Mouse (Mus musculus): ENCODE results near the gene Fxyd1. TPM values are rescaled to one million over a fixed set of nuclear protein-coding genes. Genes with fewer than 3 reads are reported as not detected.

Gene Fxyd1
- polyA plus RNA-seq, 1 experiment from 2014 or later: 1,236 TPM

- no peak overlapping the region for H3K4me2 ChIP-seq
- H3K27me3 ChIP-seq: peaks cover 17% of the 10 kb centered on the region
- no peaks in the 10 kb centered on the region for H3K9me3 ChIP-seq (replicated peaks)
- no peak overlapping the region for H3K4me3 ChIP-seq
- no peak overlapping the region for H3K9ac ChIP-seq
- H3K4me1 ChIP-seq (replicated peaks): peaks cover 17% of the 10 kb centered on the region
- no peak for ATAC-seq (replicated peaks; ENCODE audit: insufficient number of reproducible peaks, insufficient read depth, low FRiP score, low read depth)
- no peak overlapping the region for H3K27ac ChIP-seq
- WGBS: 64% methylated on average over 2 of the region's 2 CpGs
- no peaks in the 10 kb centered on the region for H3K36me3 ChIP-seq
These were observed 19.3 kb downstream of the Fxyd1 start for GRCm38 (mm10) chr7:31037675-31038074.

GRCm38 (mm10) chr7:31036917-31037316 is 20.1 kb downstream of the Fxyd1 start:
- H3K4me2 ChIP-seq: no peak overlapping the region
- 77% methylated on average over 7 of the region's 7 CpGs for WGBS
- no peak overlapping the region for H3K4me3 ChIP-seq
- no peak overlapping the region for H3K9ac ChIP-seq
- no peak for ATAC-seq (replicated peaks; ENCODE audit: insufficient number of reproducible peaks, insufficient read depth, low FRiP score, low read depth)
- H3K27me3 ChIP-seq: peaks cover 13% of the 10 kb centered on the region
- no peak overlapping the region for H3K27ac ChIP-seq
- peaks cover 9% of the 10 kb centered on the region for H3K4me1 ChIP-seq (replicated peaks)
- H3K9me3 ChIP-seq (replicated peaks): no peaks in the 10 kb centered on the region
- no peaks in the 10 kb centered on the region for H3K36me3 ChIP-seq

- Histone ChIP-seq H3K9me3 (replicated peaks) (no peaks in the 10 kb centered on the region), H3K9ac (no peak overlapping the region), H3K4me1 (replicated peaks) (no peaks in the 10 kb centered on the region; the same call in 1 of the 2 replicates), H3K4me2 (no peak overlapping the region), H3K4me3 (no peak overlapping the region), H3K36me3 (no peaks in the 10 kb centered on the region), H3K27me3 (peaks cover 4% of the 10 kb centered on the region; the same call in 1 of the 2 replicates), H3K27ac (no peak overlapping the region)
- 74% methylated on average over 11 of the region's 11 CpGs for WGBS
- ATAC-seq (replicated peaks; ENCODE audit: insufficient number of reproducible peaks, insufficient read depth, low FRiP score, low read depth): no peak
These were observed 21.7 kb downstream of the Fxyd1 start for GRCm38 (mm10) chr7:31035291-31035690.

GRCm38 (mm10) chr7:31034789-31035188 is 22.2 kb downstream of the Fxyd1 start:
- Histone ChIP-seq H3K36me3 (no peaks in the 10 kb centered on the region), H3K9ac (no peak overlapping the region), H3K27ac (no peak overlapping the region), H3K9me3 (replicated peaks) (no peaks in the 10 kb centered on the region), H3K27me3 (no peaks in the 10 kb centered on the region), H3K4me3 (no peak overlapping the region), H3K4me1 (replicated peaks) (no peaks in the 10 kb centered on the region; the same call in 1 of the 2 replicates), H3K4me2 (no peak overlapping the region)
- ATAC-seq (replicated peaks; ENCODE audit: insufficient number of reproducible peaks, insufficient read depth, low FRiP score, low read depth): no peak
- WGBS: 56% methylated on average over 11 of the region's 11 CpGs

- WGBS: 56% methylated on average over 9 of the region's 9 CpGs
- ATAC-seq (replicated peaks; ENCODE audit: insufficient number of reproducible peaks, insufficient read depth, low FRiP score, low read depth): no peak
- peak overlapping the region; percentile 33; the same call in 1 of the 2 replicates for H3K27ac ChIP-seq
These were observed 23.4 kb downstream of the Fxyd1 start for GRCm38 (mm10) chr7:31033409-31034165.

GRCm38 (mm10) chr7:31031731-31032130 is 25.3 kb downstream of the Fxyd1 start:
- 76% methylated on average over 7 of the region's 7 CpGs for WGBS
- no peak overlapping the region for H3K9ac ChIP-seq

More at GRCm38 (mm10) chr7:31033409-31034165, 23.4 kb downstream of the Fxyd1 start:
- H3K27me3 ChIP-seq: no peaks in the 10 kb centered on the region
- no peak overlapping the region for H3K4me3 ChIP-seq
- H3K9ac ChIP-seq: no peak overlapping the region
- H3K4me1 ChIP-seq (replicated peaks): no peaks in the 10 kb centered on the region; the same call in 1 of the 2 replicates
- H3K4me2 ChIP-seq: no peak overlapping the region
- no peaks in the 10 kb centered on the region for H3K9me3 ChIP-seq (replicated peaks)
- no peaks in the 10 kb centered on the region for H3K36me3 ChIP-seq

GRCm38 (mm10) chr7:31030717-31031116 is 26.3 kb downstream of the Fxyd1 start:
- 67% methylated on average over 2 of the region's 2 CpGs for WGBS
- H3K36me3 ChIP-seq: no peaks in the 10 kb centered on the region
- no peak overlapping the region for H3K27ac ChIP-seq
- no peak for ATAC-seq (replicated peaks; ENCODE audit: insufficient number of reproducible peaks, insufficient read depth, low FRiP score, low read depth)
- no peaks in the 10 kb centered on the region for H3K9me3 ChIP-seq (replicated peaks)
- H3K4me1 ChIP-seq (replicated peaks): no peaks in the 10 kb centered on the region; the same call in 1 of the 2 replicates
- no peak overlapping the region for H3K4me2 ChIP-seq
- H3K9ac ChIP-seq: no peak overlapping the region
- no peak overlapping the region for H3K4me3 ChIP-seq
- no peaks in the 10 kb centered on the region for H3K27me3 ChIP-seq

More at GRCm38 (mm10) chr7:31031731-31032130, 25.3 kb downstream of the Fxyd1 start:
- no peak overlapping the region for H3K27ac ChIP-seq
- H3K36me3 ChIP-seq: no peaks in the 10 kb centered on the region
- H3K27me3 ChIP-seq: no peaks in the 10 kb centered on the region
- H3K4me1 ChIP-seq (replicated peaks): no peaks in the 10 kb centered on the region; the same call in 1 of the 2 replicates
- no peak for ATAC-seq (replicated peaks; ENCODE audit: insufficient number of reproducible peaks, insufficient read depth, low FRiP score, low read depth)
- H3K4me2 ChIP-seq: no peak overlapping the region
- no peaks in the 10 kb centered on the region for H3K9me3 ChIP-seq (replicated peaks)
- no peak overlapping the region for H3K4me3 ChIP-seq

- Histone ChIP-seq H3K4me3 (no peak overlapping the region), H3K27me3 (no peaks in the 10 kb centered on the region), H3K4me2 (no peak overlapping the region), H3K9ac (no peak overlapping the region), H3K27ac (no peak overlapping the region), H3K4me1 (replicated peaks) (0 out of 2 replicates have a peak, but pooled peaks cover 3% of the 10 kb centered on the region), H3K9me3 (replicated peaks) (no peaks in the 10 kb centered on the region), H3K36me3 (no peaks in the 10 kb centered on the region)
- 67% methylated on average over 8 of the region's 8 CpGs for WGBS
- no peak for ATAC-seq (replicated peaks; ENCODE audit: insufficient number of reproducible peaks, insufficient read depth, low FRiP score, low read depth)
These were observed 28.4 kb downstream of the Fxyd1 start for GRCm38 (mm10) chr7:31028609-31029008.

- no peaks in the 10 kb centered on the region for H3K36me3 ChIP-seq
- H3K27me3 ChIP-seq: no peaks in the 10 kb centered on the region
- no peaks in the 10 kb centered on the region for H3K9me3 ChIP-seq (replicated peaks)
- H3K27ac ChIP-seq: peak overlapping the region; percentile 62
- H3K9ac ChIP-seq: no peak overlapping the region
- WGBS: 29% methylated on average over 10 of the region's 10 CpGs
- peak overlapping the region; percentile 42 for H3K4me2 ChIP-seq
- peaks cover 18% of the 10 kb centered on the region for H3K4me1 ChIP-seq (replicated peaks)
- ATAC-seq (replicated peaks; ENCODE audit: insufficient number of reproducible peaks, insufficient read depth, low FRiP score, low read depth): no peak; the same call in 1 of the 2 replicates
- H3K4me3 ChIP-seq: no peak overlapping the region
These were observed 39.7 kb downstream of the Fxyd1 start for GRCm38 (mm10) chr7:31017104-31017901.

- Histone ChIP-seq H3K9ac (no peak overlapping the region), H3K36me3 (no peaks in the 10 kb centered on the region), H3K4me1 (replicated peaks) (peaks cover 17% of the 10 kb centered on the region), H3K4me2 (no peak overlapping the region), H3K27ac (no peak overlapping the region), H3K27me3 (no peaks in the 10 kb centered on the region), H3K9me3 (replicated peaks) (no peaks in the 10 kb centered on the region), H3K4me3 (no peak overlapping the region)
- no peak for ATAC-seq (replicated peaks; ENCODE audit: insufficient number of reproducible peaks, insufficient read depth, low FRiP score, low read depth)
- WGBS: 75% methylated on average over 5 of the region's 5 CpGs
These were observed 44.0 kb downstream of the Fxyd1 start for GRCm38 (mm10) chr7:31012971-31013370.

GRCm38 (mm10) chr7:31008889-31009288 is 48.1 kb downstream of the Fxyd1 start:
- 65% methylated on average over 3 of the region's 3 CpGs for WGBS
- Histone ChIP-seq H3K4me1 (replicated peaks) (no peaks in the 10 kb centered on the region), H3K27ac (no peak overlapping the region), H3K4me2 (no peak overlapping the region), H3K9ac (no peak overlapping the region), H3K4me3 (no peak overlapping the region), H3K9me3 (replicated peaks) (no peaks in the 10 kb centered on the region), H3K27me3 (no peaks in the 10 kb centered on the region), H3K36me3 (no peaks in the 10 kb centered on the region)
- 0 out of 2 replicates have a peak, but pooled peaks have one; percentile 21 for ATAC-seq (replicated peaks; ENCODE audit: insufficient number of reproducible peaks, insufficient read depth, low FRiP score, low read depth)
